Mouse (Mus musculus) lung, adult 2 months (tissue): ENCODE results near the gene Usp29.

Source experiments
- CTCF ChIP-seq: fragments of 200-500 bp; IDR thresholded peaks from 2 replicates; pipeline ENCODE4 v1.5.1; 2011; ENCODE audit warnings: mild to moderate bottlenecking, low read length, control low read depth; ENCODE audit not compliant: insufficient read depth
- POLR2A ChIP-seq: fragments of 200-500 bp; IDR thresholded peaks from 2 replicates; pipeline ENCODE4 v1.6.1; 2011; ENCODE audit warnings: low read depth, mild to moderate bottlenecking, control low read depth, low read length, borderline replicate concordance; ENCODE audit errors: extremely low read depth

GRCm38 (mm10) chr7:6816706-6817376 is 86.5 kb downstream of the Usp29 start:
- TF ChIP-seq POLR2A (no peak), CTCF (no peak)
